Mouse (Mus musculus): ENCODE data around the gene Mapk14. TPM values are rescaled to one million over a fixed set of nuclear protein-coding genes. Genes with fewer than 3 reads are reported as not detected.
"Not testable (repeated sequence)": the region's sequence is repeated elsewhere in the genome, so short reads cannot be mapped to it uniquely, and the experiment has no call there.

Gene Mapk14
- polyA plus RNA-seq, 1 experiment from 2014 or later, result 30.7 TPM

DNA sequence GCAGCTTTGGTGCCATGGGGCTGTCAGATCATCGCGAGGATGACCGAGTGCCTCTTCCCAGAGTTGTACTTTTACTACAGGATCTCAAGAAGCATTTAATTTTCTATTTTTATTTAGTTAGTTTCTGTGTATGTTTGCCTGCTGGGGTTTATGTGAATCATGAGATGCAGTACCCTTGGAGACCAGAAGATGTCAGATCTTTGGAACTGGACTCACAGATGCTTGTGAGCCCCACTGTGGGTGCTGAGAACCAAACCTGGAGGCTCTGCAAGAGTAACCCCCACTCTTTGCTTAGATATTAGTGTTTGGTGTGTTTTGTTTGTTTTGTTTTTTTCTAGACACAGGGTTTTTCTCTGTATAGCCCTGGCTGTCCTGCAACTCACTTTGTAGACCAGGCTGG lies 22.9 kb downstream of the Mapk14 start:
- 0 out of 2 replicates have a peak, but pooled peaks cover 1% of the 10 kb centered on the region for H3K4me1 ChIP-seq
- H3K4me3 ChIP-seq, result no peak overlapping the region
- H3K9ac ChIP-seq (replicated peaks), result no peak overlapping the region
- no peaks in the 10 kb centered on the region for H3K9me3 ChIP-seq
- H3K27me3 ChIP-seq, result no peaks in the 10 kb centered on the region
- H3K36me3 ChIP-seq, result peaks cover 22% of the 10 kb centered on the region
- no peak overlapping the region for H3K4me2 ChIP-seq (replicated peaks)
- H3K27ac ChIP-seq (replicated peaks), result no peak overlapping the region
- no peak for ATAC-seq (replicated peaks)
- WGBS, result 96% methylated on average over 3 of the region's 3 CpGs

DNA sequence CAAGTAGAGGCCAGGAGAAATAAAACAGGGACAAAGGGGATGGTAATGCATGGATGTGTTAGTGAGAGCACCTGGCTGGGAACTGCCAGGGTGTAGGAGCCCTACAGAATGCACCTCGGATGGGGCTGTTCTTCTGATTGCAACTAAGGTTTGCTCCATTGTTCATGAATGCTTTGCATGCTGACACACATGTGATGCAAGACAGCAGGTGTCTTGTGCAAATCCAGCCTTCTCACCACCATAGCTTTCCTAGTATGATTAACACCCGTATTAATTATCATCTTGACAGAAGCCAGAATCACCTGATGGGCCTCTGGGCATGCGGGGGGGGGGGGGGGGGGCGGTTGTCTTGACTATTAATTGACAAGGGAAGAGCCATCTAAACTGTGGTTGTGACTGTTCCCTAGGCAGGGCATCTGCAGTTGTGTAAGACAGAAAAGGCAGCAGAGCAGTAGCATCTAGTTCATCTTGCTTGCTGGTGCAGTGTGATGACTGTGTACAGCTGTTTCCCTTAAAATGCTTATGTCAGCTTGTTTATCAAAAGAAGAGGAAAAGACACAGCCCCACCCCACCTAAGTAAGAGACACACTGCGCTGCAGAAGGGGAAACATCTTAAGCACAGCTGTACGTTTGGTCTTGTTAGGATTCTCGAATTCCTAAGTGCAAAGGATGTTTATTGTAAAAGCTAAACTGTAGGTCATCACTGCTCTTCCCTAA lies 24.9 kb downstream of the Mapk14 start:
- 0 out of 2 replicates have a peak, but pooled peaks have one; percentile 19 for ATAC-seq (replicated peaks)
- 0 out of 2 replicates have a peak overlapping the region, but pooled peaks have one; percentile 15 for H3K27ac ChIP-seq (replicated peaks)

DNA sequence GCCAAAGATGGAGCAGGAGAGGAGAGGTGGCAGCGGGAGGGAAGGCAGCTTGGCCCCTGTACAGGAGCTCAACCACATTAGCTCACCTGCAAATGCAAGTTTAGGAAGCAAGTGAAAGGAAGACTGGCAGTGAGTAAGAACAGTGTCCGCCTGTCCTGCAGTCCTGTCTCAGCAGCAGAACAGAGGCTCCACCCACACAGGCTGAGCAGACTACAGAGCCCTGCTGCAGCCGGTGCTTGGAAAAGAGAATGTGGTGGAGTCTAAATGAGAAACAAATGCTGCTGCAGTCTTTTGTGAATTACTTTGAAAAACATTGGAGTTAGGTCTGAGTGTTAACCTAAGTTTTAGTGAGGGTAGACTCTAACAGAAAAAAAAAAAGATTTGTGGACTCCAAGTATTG lies 26.4 kb downstream of the Mapk14 start:
- Histone ChIP-seq H3K4me3 (no peak overlapping the region), H3K27me3 (no peaks in the 10 kb centered on the region), H3K4me1 (no peaks in the 10 kb centered on the region), H3K9ac (replicated peaks) (no peak overlapping the region), H3K27ac (replicated peaks) (no peak overlapping the region), H3K4me2 (replicated peaks) (no peak overlapping the region), H3K9me3 (no peaks in the 10 kb centered on the region), H3K36me3 (peaks cover 27% of the 10 kb centered on the region)
- WGBS, result 69% methylated on average over 3 of the region's 3 CpGs
- ATAC-seq (replicated peaks), result no peak

More for the DNA sequence above, 24.9 kb downstream of the Mapk14 start:
- no peaks in the 10 kb centered on the region for H3K27me3 ChIP-seq
- H3K36me3 ChIP-seq, result peaks cover 22% of the 10 kb centered on the region
- H3K9ac ChIP-seq (replicated peaks), result no peak overlapping the region
- no peaks in the 10 kb centered on the region for H3K9me3 ChIP-seq
- H3K4me2 ChIP-seq (replicated peaks), result no peak overlapping the region
- no peak overlapping the region for H3K4me3 ChIP-seq
- H3K4me1 ChIP-seq, result no peaks in the 10 kb centered on the region
- WGBS, result 70% methylated on average over 7 of the region's 7 CpGs

GRCm38 (mm10) chr17:28725783-28726182 lies 34.7 kb downstream of the Mapk14 start, which contains the start of gene AC170998.1:
AC170998.1 (plus strand) TSS chr17:28726083.
- WGBS, result 92% methylated on average over 4 of the region's 4 CpGs
- H3K4me3 ChIP-seq, result no peak within 1 kb of the TSS
- no peak within 1 kb of the TSS for H3K27ac ChIP-seq (replicated peaks)
- H3K9ac ChIP-seq (replicated peaks), result no peak within 1 kb of the TSS
- no peak within 1 kb of the TSS for H3K4me2 ChIP-seq (replicated peaks)
- no peaks in the 10 kb centered on the region for H3K9me3 ChIP-seq
- H3K4me1 ChIP-seq, result no peaks in the 10 kb centered on the region
- no peak for ATAC-seq (replicated peaks)
- H3K36me3 ChIP-seq, result peaks cover 48% of the 10 kb centered on the region
- no peaks in the 10 kb centered on the region for H3K27me3 ChIP-seq

GRCm38 (mm10) chr17:28727511-28727910 lies 36.4 kb downstream of the Mapk14 start:
- H3K9ac ChIP-seq (replicated peaks); H3K9me3 ChIP-seq; H3K4me3 ChIP-seq; H3K4me1 ChIP-seq; ATAC-seq (replicated peaks); H3K27me3 ChIP-seq; H3K4me2 ChIP-seq (replicated peaks); H3K27ac ChIP-seq (replicated peaks): not testable (repeated sequence)
- 92% methylated on average over 11 of the region's 11 CpGs for WGBS
- H3K36me3 ChIP-seq, result peaks cover 55% of the 10 kb centered on the region

DNA sequence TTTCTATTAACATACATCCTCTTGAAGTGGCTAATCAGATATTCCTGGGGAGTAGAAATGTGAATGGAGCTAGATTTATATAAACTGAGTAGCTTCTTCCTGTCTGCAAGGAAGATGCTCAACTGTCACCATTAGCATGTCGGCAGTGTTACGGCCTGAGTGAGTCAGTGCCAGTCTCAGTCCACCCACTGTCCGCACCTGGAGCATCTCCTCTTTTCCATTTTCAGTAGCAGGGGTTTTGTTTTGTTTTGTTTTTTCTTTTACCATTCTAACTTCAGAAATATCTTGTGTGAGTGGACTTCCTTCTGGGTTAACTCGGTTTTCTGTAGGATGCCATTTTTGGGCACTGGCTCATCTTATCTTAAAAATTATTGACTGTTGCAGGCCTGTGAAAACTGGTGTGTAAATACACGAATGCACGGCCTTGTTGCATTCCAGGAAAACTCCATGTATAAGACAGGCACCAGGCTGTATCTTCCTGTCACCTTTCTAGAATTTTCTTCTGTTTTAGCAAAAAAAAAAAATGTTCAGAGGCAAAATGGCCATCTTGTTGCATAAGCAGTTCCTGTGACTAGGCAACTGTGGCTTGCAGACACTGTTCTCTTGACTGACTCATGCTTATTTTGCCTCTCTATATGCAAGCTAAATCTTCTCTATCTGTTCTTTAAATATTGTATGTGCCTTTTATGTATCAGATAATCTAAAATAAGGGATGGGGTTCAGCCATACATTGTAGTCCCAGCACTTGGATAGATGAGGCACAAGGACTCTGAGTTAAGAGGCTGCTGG lies 44.4 kb downstream of the Mapk14 start:
- no peak for ATAC-seq (replicated peaks)
- Histone ChIP-seq H3K4me3 (no peak overlapping the region), H3K9ac (replicated peaks) (no peak overlapping the region), H3K36me3 (peaks cover 33% of the 10 kb centered on the region), H3K27ac (replicated peaks) (no peak overlapping the region), H3K27me3 (no peaks in the 10 kb centered on the region), H3K4me1 (no peaks in the 10 kb centered on the region), H3K4me2 (replicated peaks) (no peak overlapping the region), H3K9me3 (no peaks in the 10 kb centered on the region)
- 95% methylated on average over 6 of the region's 6 CpGs for WGBS

DNA sequence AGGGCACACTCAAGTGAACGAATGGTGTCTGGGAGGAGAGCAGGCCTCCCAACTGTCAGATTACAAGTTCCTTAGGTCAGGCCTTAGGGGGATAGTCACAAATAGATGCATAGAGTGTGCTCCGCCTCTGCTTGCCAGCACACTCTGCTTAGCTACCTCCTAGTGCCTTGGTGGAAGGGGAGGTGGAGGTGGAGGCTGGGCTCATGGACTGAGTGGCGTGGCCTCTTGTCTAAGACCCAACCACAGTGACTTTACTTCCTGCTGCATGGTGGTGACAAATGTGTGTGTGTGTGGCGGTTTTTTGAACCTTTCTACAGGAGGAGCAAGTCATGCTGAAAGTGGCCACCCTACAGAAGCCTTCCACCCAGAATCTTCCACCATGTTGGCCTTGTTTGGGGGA lies 45.4 kb downstream of the Mapk14 start:
- Histone ChIP-seq H3K4me1 (no peaks in the 10 kb centered on the region), H3K36me3 (peaks cover 27% of the 10 kb centered on the region)
- 87% methylated on average over 4 of the region's 4 CpGs for WGBS

GRCm38 (mm10) chr17:28737973-28738372 lies 46.8 kb downstream of the Mapk14 start:
- peaks cover 22% of the 10 kb centered on the region for H3K36me3 ChIP-seq
- WGBS, result 81% methylated on average over 4 of the region's 4 CpGs

More for the DNA sequence above, 45.4 kb downstream of the Mapk14 start:
- Histone ChIP-seq H3K4me2 (replicated peaks) (no peak overlapping the region), H3K9ac (replicated peaks) (no peak overlapping the region), H3K27me3 (no peaks in the 10 kb centered on the region), H3K27ac (replicated peaks) (no peak overlapping the region), H3K9me3 (no peaks in the 10 kb centered on the region), H3K4me3 (no peak overlapping the region)
- ATAC-seq (replicated peaks), result no peak

DNA sequence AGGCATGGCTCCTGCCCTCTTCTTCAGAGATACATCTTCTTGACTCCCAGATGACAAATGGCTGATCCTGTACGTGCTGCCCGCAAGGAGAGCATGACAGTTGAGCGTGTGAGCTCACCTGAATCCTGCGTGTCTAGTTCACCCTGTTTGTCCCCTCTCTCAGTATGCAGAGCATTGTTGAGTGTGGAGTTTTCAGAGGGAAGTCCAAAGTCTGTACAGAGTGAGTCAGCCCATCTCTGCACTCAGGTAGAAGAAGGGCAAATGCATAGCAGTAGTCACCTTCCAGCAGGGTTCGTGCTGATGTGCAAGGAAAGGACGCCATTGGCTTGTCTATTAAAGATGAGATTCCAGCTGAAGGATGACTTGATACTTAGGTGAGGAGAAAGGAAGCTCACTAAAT lies 48.1 kb downstream of the Mapk14 start:
- H3K27ac ChIP-seq (replicated peaks), result no peak overlapping the region
- H3K9me3 ChIP-seq, result no peaks in the 10 kb centered on the region
- no peak for ATAC-seq (replicated peaks)
- H3K27me3 ChIP-seq, result no peaks in the 10 kb centered on the region
- 97% methylated on average over 6 of the region's 6 CpGs for WGBS
- H3K9ac ChIP-seq (replicated peaks), result no peak overlapping the region
- H3K4me1 ChIP-seq, result no peaks in the 10 kb centered on the region
- no peak overlapping the region for H3K4me2 ChIP-seq (replicated peaks)
- peaks cover 31% of the 10 kb centered on the region for H3K36me3 ChIP-seq
- H3K4me3 ChIP-seq, result no peak overlapping the region

More at GRCm38 (mm10) chr17:28737973-28738372, 46.8 kb downstream of the Mapk14 start:
- H3K27me3 ChIP-seq, result no peaks in the 10 kb centered on the region
- H3K4me1 ChIP-seq, result no peaks in the 10 kb centered on the region
- no peak overlapping the region for H3K4me2 ChIP-seq (replicated peaks)
- no peak for ATAC-seq (replicated peaks)
- H3K9me3 ChIP-seq, result no peaks in the 10 kb centered on the region
- H3K9ac ChIP-seq (replicated peaks), result no peak overlapping the region
- no peak overlapping the region for H3K27ac ChIP-seq (replicated peaks)
- no peak overlapping the region for H3K4me3 ChIP-seq

DNA sequence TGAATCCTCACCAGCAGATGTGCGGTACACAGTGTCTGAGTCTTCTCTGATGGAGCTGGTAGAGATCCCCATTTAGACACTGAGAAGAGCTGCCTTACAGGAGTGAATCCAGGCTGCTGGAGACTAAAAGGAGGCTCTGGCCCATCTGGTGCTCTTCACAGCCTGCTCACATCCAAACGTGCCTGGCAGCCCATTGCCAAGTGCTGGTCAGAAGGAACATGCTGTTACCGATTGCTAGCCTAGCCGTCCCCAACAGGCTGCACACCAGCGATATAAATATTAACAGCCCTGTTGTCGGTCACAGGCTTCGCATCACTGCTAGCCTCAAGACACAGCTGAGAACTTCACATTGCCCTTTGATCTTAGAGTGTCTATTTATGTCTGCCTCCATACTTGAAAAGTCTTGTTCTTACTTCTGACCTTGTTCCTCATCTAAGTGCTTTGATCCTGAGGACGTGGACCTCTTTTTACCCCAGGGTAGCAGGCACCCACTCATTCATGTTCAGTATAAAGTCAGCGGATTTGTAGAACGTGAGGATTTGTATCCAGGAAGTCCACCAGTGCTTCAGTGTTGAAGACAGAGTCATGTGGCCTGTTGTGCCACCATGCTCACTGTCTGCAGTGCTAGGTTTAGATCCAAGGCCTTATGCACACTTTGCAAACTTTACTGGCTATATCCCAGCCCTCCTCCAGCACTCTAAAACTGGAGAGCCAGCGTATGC lies 52.2 kb downstream of the Mapk14 start:
- WGBS, result 85% methylated on average over 11 of the region's 11 CpGs
- Histone ChIP-seq H3K27ac (replicated peaks) (no peak overlapping the region), H3K4me3 (no peak overlapping the region), H3K9ac (replicated peaks) (no peak overlapping the region), H3K4me1 (no peaks in the 10 kb centered on the region), H3K9me3 (no peaks in the 10 kb centered on the region), H3K36me3 (peaks cover 39% of the 10 kb centered on the region), H3K27me3 (no peaks in the 10 kb centered on the region), H3K4me2 (replicated peaks) (no peak overlapping the region)
- no peak for ATAC-seq (replicated peaks)

GRCm38 (mm10) chr17:28743916-28744315 lies 52.8 kb downstream of the Mapk14 start:
- no peak overlapping the region for H3K27ac ChIP-seq (replicated peaks)
- H3K4me1 ChIP-seq, result no peaks in the 10 kb centered on the region
- WGBS, result 90% methylated on average over 9 of the region's 9 CpGs
- no peak overlapping the region for H3K4me2 ChIP-seq (replicated peaks)
- no peak overlapping the region for H3K9ac ChIP-seq (replicated peaks)
- no peaks in the 10 kb centered on the region for H3K9me3 ChIP-seq
- no peak for ATAC-seq (replicated peaks)
- H3K4me3 ChIP-seq, result no peak overlapping the region
- no peaks in the 10 kb centered on the region for H3K27me3 ChIP-seq
- H3K36me3 ChIP-seq, result peaks cover 39% of the 10 kb centered on the region

- H3K27ac ChIP-seq (replicated peaks), result no peak overlapping the region
- WGBS, result 85% methylated on average over 6 of the region's 6 CpGs
- ATAC-seq (replicated peaks), result no peak
- no peak overlapping the region for H3K4me3 ChIP-seq
- H3K9me3 ChIP-seq, result no peaks in the 10 kb centered on the region
- H3K36me3 ChIP-seq, result peaks cover 36% of the 10 kb centered on the region
- H3K4me1 ChIP-seq, result no peaks in the 10 kb centered on the region
- H3K4me2 ChIP-seq (replicated peaks), result no peak overlapping the region
- H3K9ac ChIP-seq (replicated peaks), result no peak overlapping the region
- H3K27me3 ChIP-seq, result no peaks in the 10 kb centered on the region
Observed at GRCm38 (mm10) chr17:28745773-28746172, 54.6 kb downstream of the Mapk14 start.

Measured in forebrain, embryonic 15.5 days (tissue).